Mouse (Mus musculus): ENCODE data around the gene Vmn1r119. TPM values are rescaled to one million over a fixed set of nuclear protein-coding genes. Genes with fewer than 3 reads are reported as not detected.

Vmn1r119 gene
- polyA plus RNA-seq (2015; fragmentation: Nextera tagmentation; extraction: Ambion mirVana), result not detected in 2 replicates

DNA sequence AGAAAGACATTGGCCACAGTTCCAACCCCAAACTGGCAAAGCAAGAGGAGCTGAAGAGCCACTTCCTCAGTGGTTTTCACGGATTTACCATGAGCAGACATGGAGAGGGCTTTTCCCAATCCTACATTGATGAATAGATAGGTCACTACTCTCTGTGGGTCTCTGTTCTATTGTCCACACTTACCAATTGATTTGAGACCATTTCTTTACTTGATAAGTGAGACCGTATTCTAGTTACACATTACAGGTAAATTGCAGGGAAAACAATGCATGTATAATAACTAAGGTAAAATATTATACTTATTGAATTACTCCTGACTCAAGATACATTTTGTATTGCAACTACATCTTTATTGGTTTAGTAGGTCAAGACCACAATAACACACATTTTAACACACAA lies at the start of gene Vmn1r119:
Gene Vmn1r119, minus strand, starts transcription at position 101 of the 400 bp plus-strand sequence.

GRCm38 (mm10) chr7:21053684-21054083 lies 41.4 kb upstream of the Vmn1r119 start, which contains the start of gene Vmn1r120:
Gene Vmn1r120, minus strand, starts transcription at chr7:21053784.

Other genes starting within 250 kb of the Vmn1r119 start
- gene Vmn1r112, start 241.3 kb downstream of the Vmn1r119 start, polyA plus RNA-seq (2015; fragmentation: Nextera tagmentation; extraction: Ambion mirVana), result not detected in 2 replicates
- not detected in 2 replicates for gene Vmn1r113, start 225.2 kb downstream of the Vmn1r119 start, polyA plus RNA-seq (2015; fragmentation: Nextera tagmentation; extraction: Ambion mirVana)
- not detected in 2 replicates for gene Vmn1r114, start 200.3 kb downstream of the Vmn1r119 start, polyA plus RNA-seq (2015; fragmentation: Nextera tagmentation; extraction: Ambion mirVana)
- not detected in 2 replicates for gene Vmn1r115, start 167.5 kb downstream of the Vmn1r119 start, polyA plus RNA-seq (2015; fragmentation: Nextera tagmentation; extraction: Ambion mirVana)
- gene Vmn1r116, start 140.2 kb downstream of the Vmn1r119 start, polyA plus RNA-seq (2015; fragmentation: Nextera tagmentation; extraction: Ambion mirVana), result not detected in 2 replicates
- gene Vmn1r117, start 128.3 kb downstream of the Vmn1r119 start, polyA plus RNA-seq (2015; fragmentation: Nextera tagmentation; extraction: Ambion mirVana), result not detected in 2 replicates
- not detected in 2 replicates for gene Vmn1r118, start 100.1 kb downstream of the Vmn1r119 start, polyA plus RNA-seq (2015; fragmentation: Nextera tagmentation; extraction: Ambion mirVana)
- not detected in 2 replicates for gene Vmn1r120, start 41.3 kb upstream of the Vmn1r119 start, polyA plus RNA-seq (2015; fragmentation: Nextera tagmentation; extraction: Ambion mirVana)
- not detected in 2 replicates for gene Vmn1r121, start 86.1 kb upstream of the Vmn1r119 start, polyA plus RNA-seq (2015; fragmentation: Nextera tagmentation; extraction: Ambion mirVana)
- gene Vmn1r122, start 121.7 kb upstream of the Vmn1r119 start, polyA plus RNA-seq (2015; fragmentation: Nextera tagmentation; extraction: Ambion mirVana), result not detected in 2 replicates
- gene Vmn1r123, start 149.7 kb upstream of the Vmn1r119 start, polyA plus RNA-seq (2015; fragmentation: Nextera tagmentation; extraction: Ambion mirVana), result not detected in 2 replicates
- gene Gm5157, start 178.0 kb upstream of the Vmn1r119 start, polyA plus RNA-seq (2015; fragmentation: Nextera tagmentation; extraction: Ambion mirVana), result not detected in 2 replicates
- not detected in 2 replicates for gene Vmn1r124, start 248.2 kb upstream of the Vmn1r119 start, polyA plus RNA-seq (2015; fragmentation: Nextera tagmentation; extraction: Ambion mirVana)

All from skeletal muscle tissue, postnatal 0 days (tissue).